Mouse (Mus musculus) limb, embryonic 14.5 days (tissue): ENCODE results near the gene Trim11. TPM values are rescaled to one million over a fixed set of nuclear protein-coding genes. Genes with fewer than 3 reads are reported as not detected.

Source experiments
- ATAC-seq: fragments of 200-750 bp; cut with Nextera tagmentation; 2 replicates; pipeline ENCODE4 v1.8.0; 2017; ENCODE audit warnings: low read depth, moderate number of reproducible peaks, moderate TSS enrichment; ENCODE audit not compliant: low FRiP score
- DNase-seq: peaks from one replicate; pipeline ENCODE4 v3.0.0-alpha.2; 2015; ENCODE audit warnings: low spot score
- H3K27ac ChIP-seq: fragments of 300-500 bp; sonication (generic); replicated peaks from 2 replicates; pipeline ENCODE4 v1.5.1; 2014; ENCODE audit warnings: low read depth, mild to moderate bottlenecking, low read length, moderate library complexity, mixed read lengths
- H3K27me3 ChIP-seq: fragments of 300-500 bp; sonication (generic); 2 replicates; pipeline ENCODE4 v1.6.1; 2014; ENCODE audit warnings: low read length, mixed read lengths; ENCODE audit not compliant: control insufficient read depth, insufficient read depth
- H3K36me3 ChIP-seq: fragments of 300-500 bp; sonication (generic); 2 replicates; pipeline ENCODE4 v1.6.1; 2014; ENCODE audit warnings: mild to moderate bottlenecking, low read length, moderate library complexity, mixed read lengths; ENCODE audit not compliant: control insufficient read depth, insufficient read depth
- H3K4me1 ChIP-seq: fragments of 300-500 bp; sonication (generic); 2 replicates; pipeline ENCODE4 v1.6.1; 2014; ENCODE audit warnings: antibody characterized with exemption, low read length, mixed read lengths; ENCODE audit not compliant: control insufficient read depth, insufficient read depth
- H3K4me2 ChIP-seq: fragments of 300-500 bp; sonication (generic); replicated peaks from 2 replicates; pipeline ENCODE4 v1.6.1; 2014; ENCODE audit warnings: low read depth, mild to moderate bottlenecking, low read length, moderate library complexity; ENCODE audit not compliant: severe bottlenecking
- H3K4me3 ChIP-seq: fragments of 300-500 bp; sonication (generic); replicated peaks from 2 replicates; pipeline ENCODE4 v1.5.1; 2014; ENCODE audit warnings: low read length
- H3K9ac ChIP-seq: fragments of 300-500 bp; sonication (generic); 2 replicates; pipeline ENCODE4 v1.6.1; 2014; ENCODE audit warnings: mild to moderate bottlenecking, low read depth, low read length, moderate library complexity; ENCODE audit not compliant: severe bottlenecking
- H3K9me3 ChIP-seq: fragments of 300-500 bp; sonication (generic); 2 replicates; pipeline ENCODE4 v1.6.1; 2016; ENCODE audit warnings: low read length; ENCODE audit not compliant: control insufficient read depth
- POLR2A ChIP-seq: fragments of 200-500 bp; IDR thresholded peaks from 2 replicates; pipeline ENCODE4 v1.8.0; 2012; ENCODE audit warnings: inconsistent platforms, mild to moderate bottlenecking, moderate library complexity, borderline replicate concordance; ENCODE audit not compliant: insufficient read depth, insufficient read length; ENCODE audit errors: extremely low read depth
- WGBS: fragments of 180-500 bp; shearing (Covaris S2); extraction: QIAGEN DNeasy Blood & Tissue Kit; methylation state at CpG from one replicate; pipeline ENCODE4 v1.1.7; 2014; 5-methylcytosine and 5-hydroxymethylcytosine counted together
- polyA plus RNA-seq, 2 experiments: library from polyadenylated mRNA; depleted of rRNA in 1 of 2; stranded (reverse) in 1 of 2; unstranded in 1 of 2; fragments of >200 nt; fragmentation: Nextera tagmentation in 1 of 2; extraction: Ambion mirVana in 1 of 2; gene quantifications; 2 replicates each; pipeline versions ENCODE4 v1.2.1 to v1.2.3; 2012 to 2014

Trim11 gene
- polyA plus RNA-seq, 2 experiments: 21.4 to 29.7 TPM

DNA sequence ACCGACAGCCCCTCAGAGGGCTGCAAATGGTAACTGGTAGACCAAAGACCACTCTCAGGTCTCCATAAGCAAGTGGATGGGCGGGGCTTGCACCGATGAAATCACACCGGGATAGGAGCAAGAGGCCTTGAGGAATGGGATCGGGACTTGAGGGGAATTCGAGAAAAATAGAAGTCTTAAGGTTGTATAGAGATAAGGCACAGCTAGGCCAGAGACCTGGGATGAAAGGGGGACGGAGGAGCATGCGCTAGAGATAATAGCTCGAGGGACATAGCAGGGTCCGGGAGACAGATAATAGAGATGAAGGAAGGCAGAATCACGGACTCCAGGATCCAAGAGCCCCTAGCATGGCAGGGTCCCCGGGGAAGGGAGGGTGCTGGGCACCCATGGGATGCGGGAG is 40.0 kb upstream of the Trim11 start:
- no peak for DNase-seq

DNA sequence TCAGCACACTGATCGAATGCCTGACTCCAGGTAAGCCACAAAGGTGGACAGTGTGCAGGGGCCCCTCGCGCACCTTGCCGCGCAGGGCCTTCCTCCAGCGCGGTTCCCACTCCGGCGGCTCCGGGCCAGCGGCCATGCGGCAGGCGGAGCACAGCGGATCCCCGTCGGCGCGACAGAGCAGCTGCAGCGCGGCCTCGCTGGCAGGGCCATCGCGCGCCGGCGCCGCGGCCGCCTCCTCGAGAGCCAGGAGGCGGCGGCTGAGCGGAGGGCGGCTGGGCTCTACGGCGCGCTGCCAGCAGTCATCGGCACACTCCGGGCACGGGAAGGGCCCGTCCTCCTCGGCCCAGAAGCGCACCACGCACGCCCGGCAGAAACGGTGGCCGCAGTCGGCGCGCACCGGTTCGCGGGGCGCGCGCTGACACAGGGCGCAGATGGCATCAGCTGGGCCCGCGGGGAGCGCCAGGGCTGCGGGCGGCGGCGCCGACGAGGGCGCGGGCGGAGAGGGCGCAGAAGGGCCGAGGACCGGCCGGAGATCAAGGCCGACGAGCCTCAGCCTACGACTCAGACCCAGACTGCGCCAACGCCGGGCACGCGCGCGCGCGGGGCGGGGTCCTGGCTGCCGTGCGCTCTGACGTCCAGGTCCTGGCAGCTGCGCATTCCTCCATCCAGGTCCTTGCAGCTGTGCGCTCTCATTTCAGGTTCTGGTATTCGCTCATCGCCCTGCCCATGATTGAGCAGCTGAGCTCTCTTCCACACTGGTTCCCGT is 39.4 kb upstream of the Trim11 start, which contains the start of gene Rnf187:
Gene Rnf187, minus strand, starts transcription at position 595 of the 766 bp plus-strand sequence.
- Histone ChIP-seq H3K36me3 (peaks cover 35% of the 10 kb centered on the region), H3K27ac (peak within 1 kb of the TSS; percentile 78), H3K9me3 (no peaks in the 10 kb centered on the region), H3K4me3 (peak within 1 kb of the TSS; percentile 84), H3K27me3 (no peaks in the 10 kb centered on the region), H3K9ac (peak within 1 kb of the TSS; percentile 94), H3K4me1 (peaks cover 12% of the 10 kb centered on the region), H3K4me2 (peak within 1 kb of the TSS; percentile 70)
- ATAC-seq: peak; percentile 98
- DNase-seq: peak; percentile 92
- TF ChIP-seq POLR2A: 0 out of 2 replicates have a peak, but pooled peaks have one; percentile 61
- WGBS: under 1% methylated on average over 59 of the region's 95 CpGs

More for the DNA sequence above, 40.0 kb upstream of the Trim11 start:
- Histone ChIP-seq H3K9me3 (no peaks in the 10 kb centered on the region), H3K4me1 (peaks cover 12% of the 10 kb centered on the region), H3K9ac (peak overlapping the region; percentile 94), H3K36me3 (peaks cover 41% of the 10 kb centered on the region), H3K27ac (no peak overlapping the region), H3K4me3 (peak overlapping the region; percentile 84), H3K27me3 (no peaks in the 10 kb centered on the region), H3K4me2 (peak overlapping the region; percentile 70)
- ATAC-seq: no peak
- no peak for TF ChIP-seq POLR2A
- WGBS: under 1% methylated on average over 13 of the region's 13 CpGs

DNA sequence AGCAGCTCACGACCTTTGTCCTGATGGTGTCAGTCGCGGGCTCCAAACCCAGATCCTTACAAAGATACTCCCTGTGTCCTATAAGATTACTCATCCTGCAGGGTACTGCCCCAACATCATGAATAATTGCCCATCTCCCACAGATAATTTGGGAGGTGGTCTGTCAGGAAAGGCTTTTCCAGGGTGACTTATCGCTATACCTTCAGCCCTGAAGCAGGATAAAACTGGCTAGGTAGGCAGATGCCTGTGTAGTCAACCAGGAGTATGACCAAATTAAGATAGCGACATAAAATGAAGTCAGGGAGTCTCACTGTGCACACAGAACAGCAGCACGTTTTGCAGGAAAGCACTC is 38.8 kb upstream of the Trim11 start:
- Histone ChIP-seq H3K27ac (peak overlapping the region; percentile 67; the same call in 1 of the 2 replicates), H3K9me3 (no peaks in the 10 kb centered on the region), H3K9ac (peak overlapping the region; percentile 94), H3K4me3 (peak overlapping the region; percentile 84), H3K36me3 (peaks cover 29% of the 10 kb centered on the region), H3K4me1 (peaks cover 12% of the 10 kb centered on the region), H3K27me3 (no peaks in the 10 kb centered on the region), H3K4me2 (peak overlapping the region; percentile 70)
- DNase-seq (no peak), ATAC-seq (no peak; the same call in 1 of the 2 replicates)
- TF ChIP-seq POLR2A: no peak
- 23% methylated on average over 6 of the region's 6 CpGs for WGBS

GRCm38 (mm10) chr11:58944136-58944535 is 33.8 kb upstream of the Trim11 start:
- 65% methylated on average over 5 of the region's 5 CpGs for WGBS
- Histone ChIP-seq H3K4me3 (no peak overlapping the region), H3K36me3 (no peaks in the 10 kb centered on the region), H3K4me1 (peaks cover 5% of the 10 kb centered on the region; the same call in 1 of the 2 replicates), H3K27me3 (peaks cover 7% of the 10 kb centered on the region; the same call in 1 of the 2 replicates), H3K27ac (no peak overlapping the region), H3K4me2 (no peak overlapping the region), H3K9ac (no peak overlapping the region), H3K9me3 (no peaks in the 10 kb centered on the region)
- TF ChIP-seq POLR2A: no peak
- DNase-seq: no peak
- ATAC-seq: no peak

GRCm38 (mm10) chr11:58947306-58947705 is 30.6 kb upstream of the Trim11 start:
- 75% methylated on average over 3 of the region's 3 CpGs for WGBS
- H3K27ac ChIP-seq: no peak overlapping the region
- ATAC-seq (no peak), DNase-seq (no peak)
- TF ChIP-seq POLR2A: no peak
- H3K9ac ChIP-seq: no peak overlapping the region
- no peak overlapping the region; the same call in 1 of the 2 replicates for H3K4me2 ChIP-seq
- H3K4me1 ChIP-seq: 0 out of 2 replicates have a peak, but pooled peaks cover 7% of the 10 kb centered on the region
- H3K27me3 ChIP-seq: peaks cover 7% of the 10 kb centered on the region; the same call in 1 of the 2 replicates
- no peaks in the 10 kb centered on the region for H3K9me3 ChIP-seq
- H3K36me3 ChIP-seq: no peaks in the 10 kb centered on the region
- no peak overlapping the region for H3K4me3 ChIP-seq
